Mouse (Mus musculus): ENCODE measurements around the gene Ugt2b5.
"Not testable (repeated sequence)": the region's sequence is repeated elsewhere in the genome, so short reads cannot be mapped to it uniquely, and the experiment has no call there.

Gene Ugt2b5

GRCm38 (mm10) chr5:87140196-87140595 is at the start of gene Ugt2b5:
Gene Ugt2b5, minus strand, starts transcription at chr5:87140318.
- not testable (repeated sequence) for DNase-seq (ENCODE audit: low spot score in 2 of 2)

- DNase-seq (ENCODE audit: low spot score in 2 of 2): not testable (repeated sequence)
These were observed 35.7 kb upstream of the Ugt2b5 start for GRCm38 (mm10) chr5:87175780-87176179.

- DNase-seq (ENCODE audit: low spot score in 2 of 2): no peak
These were observed 34.6 kb upstream of the Ugt2b5 start for GRCm38 (mm10) chr5:87174671-87175070.

GRCm38 (mm10) chr5:87147741-87148454 is 7.8 kb upstream of the Ugt2b5 start:
- DNase-seq (ENCODE audit: low spot score in 2 of 2): no peak

- peak; percentile 31 to 36 for DNase-seq (ENCODE audit: low spot score in 2 of 2)
These were observed 2.8 kb upstream of the Ugt2b5 start for GRCm38 (mm10) chr5:87142865-87143456.

DNA sequence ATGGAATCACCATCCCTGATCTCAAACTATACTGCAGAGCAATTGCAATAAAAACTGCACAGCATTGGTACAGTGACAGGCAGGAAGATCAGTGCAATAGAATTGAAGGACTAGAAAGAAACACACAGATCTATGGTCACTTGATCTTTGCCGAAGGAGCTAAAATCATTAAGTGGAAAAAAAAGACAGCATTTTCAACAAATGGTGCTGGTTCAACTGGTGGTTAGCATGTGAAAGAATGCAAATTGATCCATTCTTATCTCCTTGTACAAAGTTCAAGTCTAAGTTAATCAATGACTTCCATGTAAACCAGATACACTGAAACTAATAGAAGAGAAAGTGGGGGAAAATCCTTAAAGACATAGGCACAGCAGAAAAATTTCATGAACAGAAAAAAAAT is 36.4 kb downstream of the Ugt2b5 start:
- DNase-seq (ENCODE audit: low spot score in 2 of 2): not testable (repeated sequence)

DNA sequence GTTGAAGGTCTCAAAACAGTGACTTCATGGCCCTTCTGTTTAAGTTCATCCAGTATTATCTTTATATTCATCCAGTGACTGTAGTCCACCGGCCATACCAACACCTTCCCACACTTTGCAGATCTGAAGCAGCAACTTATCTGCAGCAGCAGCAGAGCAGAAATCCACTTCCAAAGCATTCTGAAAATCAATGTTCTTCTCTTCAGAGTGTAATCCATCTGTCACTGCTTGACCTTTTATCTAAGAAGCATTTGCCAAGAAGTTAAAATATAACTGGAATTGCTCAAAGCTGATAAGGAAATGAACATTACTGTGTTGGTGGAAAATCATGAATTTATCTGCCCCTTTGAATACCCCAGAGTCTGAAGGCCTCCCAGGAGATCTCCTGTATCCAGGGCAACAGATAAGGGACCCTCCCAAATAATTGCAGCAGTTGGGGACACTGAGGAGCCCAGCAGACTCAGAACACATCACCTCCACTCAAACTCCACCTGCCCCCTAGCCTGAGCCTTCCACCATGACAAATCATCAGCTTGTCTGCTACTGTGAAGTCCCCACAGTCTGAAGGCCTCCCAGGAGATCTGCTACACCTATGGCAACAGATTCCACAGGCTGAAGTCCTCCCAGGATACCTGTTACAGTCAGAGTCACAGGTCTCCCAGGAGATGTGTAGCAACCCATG is 47.6 kb downstream of the Ugt2b5 start, which contains the start of gene Ugt2b36:
Gene Ugt2b36 (minus strand): TSS at position 210 of the 682 bp plus-strand sequence.
- DNase-seq (ENCODE audit: low spot score in 2 of 2): no peak

DNA sequence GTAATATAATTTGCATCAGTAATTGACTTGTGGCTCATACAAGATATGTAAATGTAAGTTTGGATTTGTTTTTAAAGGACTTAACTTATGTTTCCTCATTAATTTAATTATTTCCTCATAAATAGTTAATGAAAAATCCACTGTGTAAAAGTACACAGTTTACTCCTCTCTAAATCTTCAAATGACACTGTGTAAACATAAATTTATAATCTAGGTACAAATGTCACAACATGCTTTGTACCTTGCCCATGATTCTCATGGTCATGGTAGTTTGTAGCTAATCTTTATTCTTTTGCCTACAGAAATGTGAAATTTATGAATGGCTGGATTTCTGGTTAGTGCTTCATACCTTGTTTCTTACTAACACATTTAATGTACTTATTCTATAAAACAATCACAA is 49.0 kb downstream of the Ugt2b5 start:
- DNase-seq (ENCODE audit: low spot score in 2 of 2): no peak

DNA sequence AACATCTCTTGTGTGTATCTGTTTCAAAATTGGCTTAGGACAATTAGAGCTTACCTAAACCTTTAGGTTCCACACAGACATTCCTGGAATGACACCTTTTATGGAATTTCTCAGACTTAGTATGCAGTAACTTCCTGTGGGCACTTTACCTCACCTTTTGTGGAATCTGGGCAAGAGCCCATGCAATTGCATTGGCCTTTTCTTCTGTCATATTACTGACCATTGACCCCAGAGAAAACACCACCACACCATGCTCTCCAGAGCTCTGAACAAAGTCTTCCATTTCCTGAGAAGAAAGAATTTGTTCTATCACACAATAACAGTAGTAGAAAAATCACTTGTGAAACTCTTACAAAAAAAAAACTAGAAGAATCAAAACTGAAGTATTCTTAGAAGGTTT is 50.9 kb downstream of the Ugt2b5 start:
- no peak for DNase-seq (ENCODE audit: low spot score in 2 of 2)

GRCm38 (mm10) chr5:87086269-87086668 is 53.8 kb downstream of the Ugt2b5 start:
- no peak for DNase-seq (ENCODE audit: low spot score in 2 of 2)
